Mouse (Mus musculus) gastrocnemius, adult 18-20 months (tissue): ENCODE measurements around the gene Disc1. TPM values are rescaled to one million over a fixed set of nuclear protein-coding genes. Genes with fewer than 3 reads are reported as not detected.

Experiments
- DNase-seq: peaks from one replicate; pipeline ENCODE4 v3.0.0; 2021; ENCODE audit warnings: low spot score
- long read RNA-seq, 2 experiments: library from polyadenylated mRNA; stranded (forward); transcript quantifications; one replicate each; pipeline ENCODE4 v2.0.0; 2021
- total RNA-seq, 2 experiments: library from RNA; stranded (reverse); gene quantifications; 2 replicates each; pipeline ENCODE4 v1.2.3; 2021

Gene Disc1
- under 1 TPM; 0.71 to 0.85 TPM for total RNA-seq
- long read RNA-seq, experiment 1, result 0 reads
- long read RNA-seq, experiment 2, result 0 reads

- DNase-seq, result peak; percentile 18
Measured at GRCm38 (mm10) chr8:125053505-125054435, at the start of gene Disc1. Disc1 (plus strand) TSS chr8:125054195.

- peak; percentile 91 for DNase-seq
Measured at GRCm38 (mm10) chr8:125012695-125013627, 41.0 kb upstream of the Disc1 start, which contains the start of gene Tsnax. Tsnax (plus strand) TSS chr8:125012997.

- no peak for DNase-seq
Measured at GRCm38 (mm10) chr8:125024085-125024484, 29.9 kb upstream of the Disc1 start.

- no peak for DNase-seq
Measured at GRCm38 (mm10) chr8:125027211-125027610, 26.8 kb upstream of the Disc1 start.

- DNase-seq, result no peak
Measured at GRCm38 (mm10) chr8:125028841-125029240, 25.2 kb upstream of the Disc1 start.

GRCm38 (mm10) chr8:125031276-125031675 is 22.7 kb upstream of the Disc1 start:
- no peak for DNase-seq

- DNase-seq, result peak; percentile 62
Measured at GRCm38 (mm10) chr8:125034669-125035068, 19.3 kb upstream of the Disc1 start.

- no peak for DNase-seq
Measured at GRCm38 (mm10) chr8:125037081-125037480, 16.9 kb upstream of the Disc1 start.

- no peak for DNase-seq
Measured at GRCm38 (mm10) chr8:125038731-125039130, 15.3 kb upstream of the Disc1 start.

- DNase-seq, result no peak
Measured at GRCm38 (mm10) chr8:125040587-125041375, 13.2 kb upstream of the Disc1 start.

- DNase-seq, result no peak
Measured at GRCm38 (mm10) chr8:125041496-125041895, 12.5 kb upstream of the Disc1 start.

- DNase-seq, result no peak
Measured at GRCm38 (mm10) chr8:125043394-125043793, 10.6 kb upstream of the Disc1 start.

GRCm38 (mm10) chr8:125043935-125044334 is 10.1 kb upstream of the Disc1 start:
- DNase-seq, result no peak

- no peak for DNase-seq
Measured at GRCm38 (mm10) chr8:125045760-125046159, 8.2 kb upstream of the Disc1 start.

GRCm38 (mm10) chr8:125049051-125049750 is 4.8 kb upstream of the Disc1 start:
- DNase-seq, result peak; percentile 53

GRCm38 (mm10) chr8:125049826-125050225 is 4.2 kb upstream of the Disc1 start:
- no peak for DNase-seq

GRCm38 (mm10) chr8:125052026-125052425 is 2.0 kb upstream of the Disc1 start:
- peak; percentile 41 for DNase-seq

- peak; percentile 30 for DNase-seq
Measured at GRCm38 (mm10) chr8:125054436-125054810, 428 bp downstream of the Disc1 start.

GRCm38 (mm10) chr8:125060904-125061303 is 6.9 kb downstream of the Disc1 start:
- DNase-seq, result no peak

GRCm38 (mm10) chr8:125065596-125065995 is 11.6 kb downstream of the Disc1 start:
- no peak for DNase-seq
